Mouse (Mus musculus): ENCODE results near the gene Gm3238. TPM values are rescaled to one million over a fixed set of nuclear protein-coding genes. Genes with fewer than 3 reads are reported as not detected.
"Not testable (repeated sequence)": the region's sequence is repeated elsewhere in the genome, so short reads cannot be mapped to it uniquely, and the experiment has no call there.

The Gm3238 gene
- polyA plus RNA-seq (2015; fragmentation: Nextera tagmentation; extraction: Ambion mirVana): not detected in 2 replicates

GRCm38 (mm10) chr10:77771225-77771624 is at the start of gene Gm3238:
Gene Gm3238, minus strand, starts transcription at chr10:77771325.
- not testable (repeated sequence) for DNase-seq (ENCODE audit: low spot score)

GRCm38 (mm10) chr10:77819203-77819602 is 48.1 kb upstream of the Gm3238 start:
- DNase-seq (ENCODE audit: low spot score): no peak

- no peak for DNase-seq (ENCODE audit: low spot score)
Observed at GRCm38 (mm10) chr10:77818523-77818922, 47.4 kb upstream of the Gm3238 start.

- DNase-seq (ENCODE audit: low spot score): peak; percentile 26
Observed at GRCm38 (mm10) chr10:77815514-77815913, 44.4 kb upstream of the Gm3238 start.

GRCm38 (mm10) chr10:77814382-77814781 is 43.3 kb upstream of the Gm3238 start, which contains the start of gene Gm2696:
Gene Gm2696, plus strand, starts transcription at chr10:77814682.
- no peak for DNase-seq (ENCODE audit: low spot score)

GRCm38 (mm10) chr10:77811743-77812142 is 40.6 kb upstream of the Gm3238 start, which contains the start of gene Gm9507:
Gene Gm9507, minus strand, starts transcription at chr10:77811843.
- DNase-seq (ENCODE audit: low spot score): no peak

- no peak for DNase-seq (ENCODE audit: low spot score)
Observed at GRCm38 (mm10) chr10:77804095-77804494, 33.0 kb upstream of the Gm3238 start.

GRCm38 (mm10) chr10:77798921-77799508 is 27.9 kb upstream of the Gm3238 start, which contains the start of gene Gm19668:
Gene Gm19668, minus strand, starts transcription at chr10:77799133.
- DNase-seq (ENCODE audit: low spot score): no peak

- DNase-seq (ENCODE audit: low spot score): not testable (repeated sequence)
Observed at GRCm38 (mm10) chr10:77798164-77798920, 27.2 kb upstream of the Gm3238 start.

GRCm38 (mm10) chr10:77797677-77798076 is 26.6 kb upstream of the Gm3238 start:
- DNase-seq (ENCODE audit: low spot score): no peak

GRCm38 (mm10) chr10:77794976-77795375 is 23.9 kb upstream of the Gm3238 start, which contains the start of gene Gm9639:
Gene Gm9639, minus strand, starts transcription at chr10:77795076.
- DNase-seq (ENCODE audit: low spot score): no peak

- DNase-seq (ENCODE audit: low spot score): no peak
Observed at GRCm38 (mm10) chr10:77788621-77789020, 17.5 kb upstream of the Gm3238 start.

- DNase-seq (ENCODE audit: low spot score): not testable (repeated sequence)
Observed at GRCm38 (mm10) chr10:77787876-77788275, 16.8 kb upstream of the Gm3238 start, which contains the start of gene Gm7137. Gene Gm7137, minus strand, starts transcription at chr10:77788200.

GRCm38 (mm10) chr10:77783396-77783795 is 12.3 kb upstream of the Gm3238 start:
- not testable (repeated sequence) for DNase-seq (ENCODE audit: low spot score)

GRCm38 (mm10) chr10:77782442-77782841 is 11.3 kb upstream of the Gm3238 start, which contains the start of gene Gm3250:
Gene Gm3250, minus strand, starts transcription at chr10:77782542.
- not testable (repeated sequence) for DNase-seq (ENCODE audit: low spot score)

- not testable (repeated sequence) for DNase-seq (ENCODE audit: low spot score)
Observed at GRCm38 (mm10) chr10:77776844-77777243, 5.7 kb upstream of the Gm3238 start, which contains the start of gene Gm7138. Gene Gm7138, minus strand, starts transcription at chr10:77776944.

GRCm38 (mm10) chr10:77772142-77772541 is 1.0 kb upstream of the Gm3238 start:
- not testable (repeated sequence) for DNase-seq (ENCODE audit: low spot score)

GRCm38 (mm10) chr10:77769727-77770126 is 1.4 kb downstream of the Gm3238 start:
- DNase-seq (ENCODE audit: low spot score): no peak

GRCm38 (mm10) chr10:77759582-77759981 is 11.5 kb downstream of the Gm3238 start, which contains the start of gene Gm3233:
Gene Gm3233, minus strand, starts transcription at chr10:77759682.
- not testable (repeated sequence) for DNase-seq (ENCODE audit: low spot score)

- DNase-seq (ENCODE audit: low spot score): no peak
Observed at GRCm38 (mm10) chr10:77753448-77753847, 17.7 kb downstream of the Gm3238 start.

GRCm38 (mm10) chr10:77752312-77752711 is 18.8 kb downstream of the Gm3238 start:
- DNase-seq (ENCODE audit: low spot score): not testable (repeated sequence)

- not testable (repeated sequence) for DNase-seq (ENCODE audit: low spot score)
Observed at GRCm38 (mm10) chr10:77751254-77751653, 19.9 kb downstream of the Gm3238 start, which contains the start of gene Gm9736. Gene Gm9736, minus strand, starts transcription at chr10:77751354.
